ENCODE assay signal across 9 mouse cellular contexts in the genomic region with DNA sequence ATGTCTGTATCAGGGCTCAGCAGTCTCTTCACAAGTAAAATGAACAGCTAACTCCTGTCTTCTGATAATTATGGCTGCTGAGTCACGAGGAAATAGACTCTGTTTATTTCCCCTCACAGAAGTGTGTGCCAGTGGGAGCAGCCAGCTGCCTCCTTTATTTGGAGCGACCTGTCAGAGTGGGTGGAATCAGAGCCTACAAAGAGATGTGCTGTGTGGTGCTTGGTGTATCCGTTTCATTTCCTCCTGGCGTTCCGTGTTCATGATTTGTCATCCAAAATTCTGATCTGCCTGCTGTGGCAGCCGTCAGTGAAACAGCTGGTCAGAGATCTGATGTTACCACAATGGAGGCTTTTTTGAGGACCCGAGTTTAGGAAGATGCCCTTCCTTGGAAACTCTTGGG. TPM values are rescaled to one million over a fixed set of nuclear protein-coding genes. Genes with fewer than 3 reads are reported as not detected.
DNase-seq lines count a peak whose midpoint lies in the region; ATAC-seq lines count a peak whose summit lies in the region.
"Had no signal": no experiment of that assay in that cellular context is flagged by ENCODE, and none has a peak within 500 bp of the region (broad histone marks: within the 10 kb centered on the region; RNA-seq: fewer than 3 reads in every experiment).

No protein-coding gene starts in this region.

- peaks cover 11% of the 10 kb centered on the region for H3K4me1 ChIP-seq in hindbrain, embryonic 13.5 days (replicated peaks)
- peaks cover 13% of the 10 kb centered on the region for H3K4me1 ChIP-seq in hindbrain, embryonic 10.5 days (replicated peaks)
- H3K4me1 ChIP-seq in forebrain, embryonic 15.5 days: peaks cover 12% of the 10 kb centered on the region
- peaks cover 13% of the 10 kb centered on the region for H3K4me1 ChIP-seq in lung, embryonic 15.5 days
- H3K4me1 ChIP-seq: megakaryocyte, embryonic 14.5 days had no signal

- peak overlapping the region; percentile 79 for H3K27ac ChIP-seq in hindbrain, embryonic 13.5 days
- H3K27ac ChIP-seq in hindbrain, embryonic 10.5 days: no peak overlapping the region
- peak overlapping the region; percentile 83 for H3K27ac ChIP-seq in forebrain, embryonic 15.5 days (replicated peaks)
- H3K27ac ChIP-seq in lung, embryonic 15.5 days: 0 out of 2 replicates have a peak overlapping the region, but pooled peaks have one; percentile 20

- H3K9ac ChIP-seq in hindbrain, embryonic 13.5 days: no peak overlapping the region
- H3K9ac ChIP-seq in forebrain, embryonic 15.5 days (replicated peaks): no peak overlapping the region
- H3K9ac ChIP-seq in lung, embryonic 15.5 days: no peak overlapping the region

- H3K9me3 ChIP-seq in hindbrain, embryonic 13.5 days: no peaks in the 10 kb centered on the region
- peaks cover 5% of the 10 kb centered on the region; the same call in 1 of the 2 replicates for H3K9me3 ChIP-seq in hindbrain, embryonic 10.5 days
- H3K9me3 ChIP-seq in forebrain, embryonic 15.5 days: no peaks in the 10 kb centered on the region
- H3K9me3 ChIP-seq in lung, embryonic 15.5 days: no peaks in the 10 kb centered on the region

- DNase-seq in hindbrain, embryonic 10.5 days (ENCODE audit: low spot score): no peak
- peak; percentile 29 to 41 for DNase-seq in heart, postnatal 36 days
- DNase-seq in spleen, adult 12 weeks (ENCODE audit: low spot score): no peak
- DNase-seq in cerebellum, postnatal 4 days (ENCODE audit: low spot score in 2 of 2): no peak

- peak; percentile 43; the same call in 1 of the 2 replicates for ATAC-seq in hindbrain, embryonic 13.5 days (ENCODE audit: low FRiP score)
- ATAC-seq in forebrain, embryonic 15.5 days (replicated peaks): peak; percentile 84
- ATAC-seq in lung, embryonic 15.5 days (ENCODE audit: borderline replicate concordance, extremely low read depth, low FRiP score, low TSS enrichment): peak; percentile 46; the same call in 1 of the 2 replicates
- no peak for ATAC-seq in inflammation-experienced regulatory T-cells, adult 6 months

- H3K4me2 ChIP-seq in hindbrain, embryonic 13.5 days: no peak overlapping the region
- H3K4me2 ChIP-seq in forebrain, embryonic 15.5 days (replicated peaks): no peak overlapping the region
- no peak overlapping the region for H3K4me2 ChIP-seq in lung, embryonic 15.5 days

- no peak overlapping the region for H3K4me3 ChIP-seq in hindbrain, embryonic 13.5 days
- H3K4me3 ChIP-seq in hindbrain, embryonic 10.5 days: no peak overlapping the region
- H3K4me3 ChIP-seq in forebrain, embryonic 15.5 days: no peak overlapping the region
- H3K4me3 ChIP-seq in lung, embryonic 15.5 days: no peak overlapping the region
- H3K4me3 ChIP-seq: megakaryocyte, embryonic 14.5 days had no signal

- peaks cover 6% of the 10 kb centered on the region; the same call in 1 of the 2 replicates for H3K36me3 ChIP-seq in hindbrain, embryonic 13.5 days
- H3K36me3 ChIP-seq in hindbrain, embryonic 10.5 days: peaks cover 38% of the 10 kb centered on the region
- H3K36me3 ChIP-seq in forebrain, embryonic 15.5 days: no peaks in the 10 kb centered on the region
- peaks cover 20% of the 10 kb centered on the region for H3K36me3 ChIP-seq in lung, embryonic 15.5 days

- WGBS in hindbrain, embryonic 13.5 days: 63% methylated on average over 7 of the region's 7 CpGs
- WGBS in hindbrain, embryonic 10.5 days: 74% methylated on average over 7 of the region's 7 CpGs
- WGBS in forebrain, embryonic 15.5 days: 43% methylated on average over 7 of the region's 7 CpGs
- WGBS in lung, embryonic 15.5 days: 25% methylated on average over 7 of the region's 7 CpGs

- no peaks in the 10 kb centered on the region for H3K27me3 ChIP-seq in hindbrain, embryonic 13.5 days
- no peaks in the 10 kb centered on the region for H3K27me3 ChIP-seq in hindbrain, embryonic 10.5 days (ENCODE audit: insufficient read depth, poor library complexity, severe bottlenecking)
- H3K27me3 ChIP-seq in forebrain, embryonic 15.5 days: no peaks in the 10 kb centered on the region
- H3K27me3 ChIP-seq in lung, embryonic 15.5 days: no peaks in the 10 kb centered on the region
- H3K27me3 ChIP-seq: megakaryocyte, embryonic 14.5 days had no signal

- intact Hi-C loops in heart, postnatal 36 days (cut with DNase I): no loop called here

RNA-seq across cellular contexts. Expression of a gene that starts 47.3 kb away (rescaled TPM):
- polyA plus RNA-seq in hindbrain, embryonic 13.5 days (2015; fragmentation: Nextera tagmentation; extraction: Ambion mirVana): 23.3 and 24.8 TPM in 2 replicates
- polyA plus RNA-seq in hindbrain, embryonic 10.5 days (2016; fragmentation: Nextera tagmentation; extraction: Ambion mirVana): 25.2 and 25.8 TPM in 2 replicates
- polyA plus RNA-seq in forebrain, embryonic 15.5 days (2015; fragmentation: Nextera tagmentation; extraction: Ambion mirVana): 31.1 and 35.6 TPM in 2 replicates
- 10 to 100 TPM; 10.4 to 10.8 TPM for total RNA-seq in heart, postnatal 36 days (2021)
- 24.1 and 25.0 TPM in 2 replicates for polyA plus RNA-seq in lung, embryonic 15.5 days (2015; fragmentation: Nextera tagmentation; extraction: Ambion mirVana)
- 1 to 10 TPM; 2.0 to 3.1 (median 2.9) TPM for polyA plus RNA-seq in inflammation-experienced regulatory T-cells, adult 6 months (2017; shearing (Covaris generic))

Comparison
In these comparisons a context has a peak if more than half of its experiments do, and no peak if none do; other contexts are left out.
1. DNase-seq: peak in heart, postnatal 36 days (2 of 2); none in hindbrain, embryonic 10.5 days (single experiment), spleen, adult 12 weeks (single experiment) and cerebellum, postnatal 4 days (0 of 2).